Mouse (Mus musculus) bone marrow, adult 2 months (tissue): ENCODE results near the gene Tmem88b.

Experiments
- CTCF ChIP-seq: fragments of 200-500 bp; IDR thresholded peaks from 2 replicates; pipeline ENCODE4 v1.5.1; 2011; ENCODE audit warnings: low read length, control low read depth; ENCODE audit not compliant: control insufficient read depth, insufficient read depth
- POLR2A ChIP-seq: fragments of 200-500 bp; IDR thresholded peaks from 2 replicates; pipeline ENCODE4 v1.6.1; 2011; ENCODE audit warnings: low read depth, mild to moderate bottlenecking, control low read depth, low read length, borderline replicate concordance; ENCODE audit not compliant: control insufficient read depth

- TF ChIP-seq CTCF (no peak), POLR2A (no peak)
Observed at GRCm38 (mm10) chr4:155823443-155823842, 37.8 kb upstream of the Tmem88b start.
